Comparison of ENCODE assay signal across 18 mouse cellular contexts in the genomic region with DNA sequence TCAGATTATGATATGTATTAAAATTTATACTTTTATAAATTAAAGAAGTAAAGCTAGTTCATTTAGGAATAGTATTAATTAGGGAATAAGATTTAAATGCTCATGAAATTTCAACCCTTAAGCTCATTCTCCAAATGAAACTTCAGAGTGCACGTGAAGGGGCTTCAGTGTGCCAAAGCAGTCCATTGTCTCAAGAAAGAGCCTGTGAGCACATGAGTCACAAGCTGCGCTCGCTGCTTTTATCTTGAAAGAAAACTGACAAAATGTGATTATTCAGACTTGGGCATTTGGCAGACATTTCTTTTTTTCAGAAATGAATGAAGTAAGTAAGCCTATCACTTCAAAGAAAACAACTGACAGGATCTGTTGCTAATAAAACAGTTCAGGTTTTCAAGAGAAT.
"Had no signal": no experiment of that assay in that cellular context is flagged by ENCODE, and none has a peak within 500 bp of the region (broad histone marks: within the 10 kb centered on the region; RNA-seq: fewer than 3 reads in every experiment).

No protein-coding gene starts in this region.

- H3K9ac ChIP-seq: liver, embryonic 13.5 days; neural tube, embryonic 13.5 days had no signal

- H3K4me3 ChIP-seq: layer of hippocampus, adult 2 months; left cerebral cortex, adult 2 months; liver, embryonic 13.5 days; myocyte; neural tube, embryonic 13.5 days had no signal

- ATAC-seq: midbrain, embryonic 16.5 days had no signal

- H3K36me3 ChIP-seq: neural tube, embryonic 13.5 days had no signal

- H3K27ac ChIP-seq: kidney, postnatal 0 days; layer of hippocampus, adult 2 months; left cerebral cortex, adult 2 months; liver, embryonic 13.5 days; neural tube, embryonic 13.5 days had no signal

- H3K27me3 ChIP-seq: liver, embryonic 13.5 days; neural tube, embryonic 13.5 days had no signal

- H3K4me1 ChIP-seq: liver, embryonic 13.5 days; neural tube, embryonic 13.5 days had no signal

- H3K9me3 ChIP-seq: liver, embryonic 13.5 days; neural tube, embryonic 13.5 days had no signal

- DNase-seq: kidney, adult 9 months; kidney, postnatal 25 days; layer of hippocampus, adult 9-11 months; liver, embryonic 13.5 days; lung, adult 2 months; lung, postnatal 14 days; lung, postnatal 4 days; retina, postnatal 1 day; right cerebral cortex, postnatal 25 days; spleen, adult 18-20 months; thymus, adult 18-20 months; thymus, postnatal 36 days had no signal

- H3K4me2 ChIP-seq: liver, embryonic 13.5 days; neural tube, embryonic 13.5 days had no signal
